Mouse (Mus musculus) liver, embryonic 11.5 days (tissue): Measurements from ENCODE around the gene Eif2b1. TPM values are rescaled to one million over a fixed set of nuclear protein-coding genes. Genes with fewer than 3 reads are reported as not detected.
"Not testable (repeated sequence)": the region's sequence is repeated elsewhere in the genome, so short reads cannot be mapped to it uniquely, and the experiment has no call there.

Experiments
- ATAC-seq: fragments of 200-750 bp; cut with Nextera tagmentation; replicated peaks from 2 replicates; pipeline ENCODE4 v1.8.0; 2017; ENCODE audit warnings: moderate number of reproducible peaks, mild to moderate bottlenecking, moderate TSS enrichment, moderate library complexity; ENCODE audit not compliant: low FRiP score
- DNase-seq: peaks from one replicate; pipeline ENCODE4 v3.0.0-alpha.2; 2017; ENCODE audit warnings: low spot score
- H3K27ac ChIP-seq: fragments of 300-500 bp; sonication (generic); 2 replicates; pipeline ENCODE4 v1.5.1; 2014; ENCODE audit warnings: mild to moderate bottlenecking, low read depth, low read length, control low read depth
- H3K27me3 ChIP-seq: fragments of 300-500 bp; sonication (generic); replicated peaks from 2 replicates; pipeline ENCODE4 v1.6.1; 2014; ENCODE audit warnings: low read length, mixed read lengths; ENCODE audit not compliant: control insufficient read depth, insufficient read depth
- H3K36me3 ChIP-seq: fragments of 300-500 bp; sonication (generic); 2 replicates; pipeline ENCODE4 v1.6.1; 2014; ENCODE audit warnings: mild to moderate bottlenecking, low read length, moderate library complexity, mixed read lengths; ENCODE audit not compliant: control insufficient read depth, insufficient read depth
- H3K4me1 ChIP-seq: fragments of 300-500 bp; sonication (generic); replicated peaks from 2 replicates; pipeline ENCODE4 v1.6.1; 2014; ENCODE audit warnings: low read length, mixed read lengths; ENCODE audit not compliant: control insufficient read depth, insufficient read depth
- H3K4me2 ChIP-seq: fragments of 300-500 bp; sonication (generic); 2 replicates; pipeline ENCODE4 v1.6.1; 2014; ENCODE audit warnings: mild to moderate bottlenecking, control low read depth, moderate library complexity
- H3K4me3 ChIP-seq: fragments of 300-500 bp; sonication (generic); 2 replicates; pipeline ENCODE4 v1.5.1; 2014; ENCODE audit warnings: low read depth, low read length, control low read depth
- H3K9ac ChIP-seq: fragments of 300-500 bp; sonication (generic); 2 replicates; pipeline ENCODE4 v1.6.1; 2014; ENCODE audit warnings: low read depth, low read length, control low read depth
- H3K9me3 ChIP-seq: fragments of 300-500 bp; sonication (generic); 2 replicates; pipeline ENCODE4 v1.6.1; 2016; ENCODE audit warnings: low read length, inconsistent platforms, mixed read lengths; ENCODE audit not compliant: control insufficient read depth
- WGBS: fragments of 180-500 bp; shearing (Covaris S2); extraction: QIAGEN DNeasy Blood & Tissue Kit; methylation state at CpG from one replicate; pipeline ENCODE4 v1.1.7; 2014; 5-methylcytosine and 5-hydroxymethylcytosine counted together
- polyA plus RNA-seq: library from polyadenylated mRNA; unstranded; fragments of >200 nt; fragmentation: Nextera tagmentation; extraction: Ambion mirVana; gene quantifications from 2 replicates; pipeline ENCODE4 v1.2.1, GENCODE M21; 2014

Gene Eif2b1
- polyA plus RNA-seq, 1 experiment from 2014 or later, result 119 TPM

DNA sequence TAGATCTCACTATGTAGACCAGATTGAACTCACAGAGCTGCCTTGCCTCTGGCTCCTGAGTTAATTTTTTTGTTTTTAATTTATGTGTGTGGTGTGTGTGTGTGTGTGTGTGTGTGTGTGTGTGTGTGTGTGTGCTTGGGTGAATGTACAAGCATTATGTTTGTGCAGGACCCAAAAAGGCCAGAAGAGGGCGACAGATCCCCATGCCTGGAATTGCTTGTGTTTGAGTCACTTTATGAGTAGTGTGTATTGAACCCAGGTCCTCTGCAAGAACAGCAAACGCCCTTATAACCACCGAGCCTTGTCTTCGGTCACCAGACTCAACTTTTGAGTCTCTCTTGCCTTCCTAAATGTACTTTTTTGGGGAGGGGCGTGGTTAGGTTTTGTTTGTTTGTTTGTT is 23.4 kb upstream of the Eif2b1 start:
- 56% methylated on average over 5 of the region's 5 CpGs for WGBS
- H3K4me1 ChIP-seq, result peaks cover 2% of the 10 kb centered on the region; the same call in 1 of the 2 replicates
- ATAC-seq, result no peak

GRCm38 (mm10) chr5:124599726-124600125 is 20.8 kb upstream of the Eif2b1 start:
- not testable (repeated sequence) for H3K9me3 ChIP-seq, ATAC-seq, H3K9ac ChIP-seq, H3K4me2 ChIP-seq, H3K4me3 ChIP-seq, H3K4me1 ChIP-seq, DNase-seq, H3K27ac ChIP-seq, H3K27me3 ChIP-seq
- peaks cover 11% of the 10 kb centered on the region for H3K36me3 ChIP-seq
- 42% methylated on average over 8 of the region's 8 CpGs for WGBS

More for the DNA sequence above, 23.4 kb upstream of the Eif2b1 start:
- Histone ChIP-seq H3K9ac (no peak overlapping the region), H3K9me3 (no peaks in the 10 kb centered on the region), H3K27ac (no peak overlapping the region), H3K4me2 (no peak overlapping the region), H3K4me3 (no peak overlapping the region), H3K36me3 (no peaks in the 10 kb centered on the region), H3K27me3 (no peaks in the 10 kb centered on the region)
- peak; percentile 57 for DNase-seq

DNA sequence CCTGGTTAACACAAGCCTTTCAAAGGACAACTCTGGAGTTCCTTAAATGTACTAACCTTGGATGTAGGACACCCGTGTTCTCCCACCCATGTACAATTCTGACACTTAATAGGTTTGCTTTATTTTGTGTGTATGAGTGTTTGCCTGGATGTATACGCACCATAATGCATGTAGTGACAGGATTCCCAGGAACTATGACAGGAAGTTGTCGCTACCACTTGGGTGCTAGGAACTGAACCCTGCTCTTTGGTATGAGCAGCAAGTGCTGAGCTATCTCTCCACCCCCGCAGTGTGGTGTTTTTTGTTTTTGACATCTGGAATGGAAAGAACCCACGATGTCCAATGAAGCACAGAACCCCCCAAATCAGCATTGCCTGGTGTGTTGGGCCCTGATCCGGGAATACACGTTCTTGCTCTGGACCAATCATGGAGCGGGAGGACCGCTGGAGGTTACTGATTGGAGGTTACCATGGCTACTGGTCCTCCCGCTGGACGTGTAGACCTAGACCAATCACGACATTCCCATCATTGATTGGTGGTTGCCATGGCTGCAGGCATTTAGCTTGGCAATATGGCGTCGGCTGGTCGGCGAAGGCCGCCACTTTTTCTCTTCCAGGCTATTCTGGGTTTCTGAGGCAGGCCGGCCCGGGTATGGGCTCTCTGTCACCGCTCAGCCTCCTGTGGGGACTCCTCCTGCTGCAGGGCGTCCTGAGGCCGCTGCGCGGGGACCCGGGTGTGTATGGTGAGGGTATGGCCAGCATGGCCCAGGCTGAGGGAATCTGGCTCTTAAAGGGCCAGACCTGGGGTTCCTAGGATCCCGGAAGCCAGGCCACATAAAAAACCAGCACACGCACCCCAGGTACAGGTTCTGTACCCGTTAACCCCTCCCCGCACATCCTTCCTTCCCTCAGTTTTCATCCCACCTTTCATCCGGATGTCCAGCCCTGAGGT is 19.6 kb upstream of the Eif2b1 start:
- Histone ChIP-seq H3K27me3 (no peaks in the 10 kb centered on the region), H3K4me1 (peaks cover 2% of the 10 kb centered on the region; the same call in 1 of the 2 replicates), H3K9me3 (no peaks in the 10 kb centered on the region), H3K4me3 (peak overlapping the region; percentile 72), H3K27ac (no peak overlapping the region), H3K9ac (peak overlapping the region; percentile 47), H3K4me2 (peak overlapping the region; percentile 79), H3K36me3 (peaks cover 16% of the 10 kb centered on the region)
- ATAC-seq (peak; percentile 98), DNase-seq (peak; percentile 80)
- 8% methylated on average over 30 of the region's 30 CpGs for WGBS

GRCm38 (mm10) chr5:124592768-124593167 is 13.8 kb upstream of the Eif2b1 start:
- no peaks in the 10 kb centered on the region for H3K4me1 ChIP-seq
- DNase-seq (no peak), ATAC-seq (no peak)
- H3K27me3 ChIP-seq, result no peaks in the 10 kb centered on the region
- H3K9ac ChIP-seq, result no peak overlapping the region
- H3K4me3 ChIP-seq, result no peak overlapping the region
- H3K9me3 ChIP-seq, result no peaks in the 10 kb centered on the region
- H3K27ac ChIP-seq, result no peak overlapping the region
- no peak overlapping the region for H3K4me2 ChIP-seq
- WGBS, result 94% methylated on average over 3 of the region's 3 CpGs
- peaks cover 32% of the 10 kb centered on the region for H3K36me3 ChIP-seq

DNA sequence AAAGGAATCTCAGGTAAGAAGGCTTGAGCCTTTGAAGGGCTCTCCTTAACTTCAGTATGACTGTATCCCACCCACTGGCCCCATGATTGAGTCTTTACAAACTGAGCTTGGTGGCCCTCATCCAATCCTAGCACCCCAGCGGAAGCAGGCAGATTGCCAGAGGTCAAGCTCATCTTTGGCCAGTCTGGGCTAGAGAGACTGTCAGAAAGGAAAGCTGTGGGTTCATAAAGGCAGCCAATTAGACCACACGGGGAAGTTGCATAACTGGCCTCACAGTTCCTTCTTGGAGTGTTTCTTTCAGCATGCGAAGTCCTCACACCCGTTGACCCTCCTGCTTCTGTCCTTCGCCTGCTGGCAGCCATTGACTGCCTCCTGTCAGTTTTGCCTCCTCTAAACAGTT is 3.6 kb upstream of the Eif2b1 start:
- H3K9ac ChIP-seq, result no peak overlapping the region
- H3K4me3 ChIP-seq, result no peak overlapping the region
- DNase-seq (no peak), ATAC-seq (no peak)
- WGBS, result 66% methylated on average over 5 of the region's 5 CpGs
- H3K36me3 ChIP-seq, result peaks cover 13% of the 10 kb centered on the region
- H3K27ac ChIP-seq, result no peak overlapping the region
- H3K9me3 ChIP-seq, result no peaks in the 10 kb centered on the region
- H3K4me1 ChIP-seq, result peaks cover 9% of the 10 kb centered on the region
- H3K4me2 ChIP-seq, result no peak overlapping the region
- no peaks in the 10 kb centered on the region for H3K27me3 ChIP-seq

- no peak overlapping the region for H3K4me2 ChIP-seq
- DNase-seq, result no peak
- ATAC-seq, result no peak
- peaks cover 9% of the 10 kb centered on the region for H3K4me1 ChIP-seq
- WGBS, result 89% methylated on average over 7 of the region's 7 CpGs
- peaks cover 46% of the 10 kb centered on the region for H3K36me3 ChIP-seq
- no peak overlapping the region for H3K9ac ChIP-seq
- H3K27ac ChIP-seq, result no peak overlapping the region
- no peaks in the 10 kb centered on the region for H3K9me3 ChIP-seq
- H3K27me3 ChIP-seq, result no peaks in the 10 kb centered on the region
- no peak overlapping the region for H3K4me3 ChIP-seq
Measured at GRCm38 (mm10) chr5:124575467-124575866, 3.5 kb downstream of the Eif2b1 start.

- no peak overlapping the region for H3K27ac ChIP-seq
- H3K4me1 ChIP-seq, result no peaks in the 10 kb centered on the region
- WGBS, result 86% methylated on average over 12 of the region's 12 CpGs
- H3K9ac ChIP-seq, result no peak overlapping the region
- no peak overlapping the region for H3K4me2 ChIP-seq
- peaks cover 64% of the 10 kb centered on the region for H3K36me3 ChIP-seq
- no peaks in the 10 kb centered on the region for H3K27me3 ChIP-seq
- ATAC-seq (no peak), DNase-seq (no peak)
- H3K4me3 ChIP-seq, result no peak overlapping the region
- H3K9me3 ChIP-seq, result no peaks in the 10 kb centered on the region
Measured at GRCm38 (mm10) chr5:124571068-124571467, 7.9 kb downstream of the Eif2b1 start.

DNA sequence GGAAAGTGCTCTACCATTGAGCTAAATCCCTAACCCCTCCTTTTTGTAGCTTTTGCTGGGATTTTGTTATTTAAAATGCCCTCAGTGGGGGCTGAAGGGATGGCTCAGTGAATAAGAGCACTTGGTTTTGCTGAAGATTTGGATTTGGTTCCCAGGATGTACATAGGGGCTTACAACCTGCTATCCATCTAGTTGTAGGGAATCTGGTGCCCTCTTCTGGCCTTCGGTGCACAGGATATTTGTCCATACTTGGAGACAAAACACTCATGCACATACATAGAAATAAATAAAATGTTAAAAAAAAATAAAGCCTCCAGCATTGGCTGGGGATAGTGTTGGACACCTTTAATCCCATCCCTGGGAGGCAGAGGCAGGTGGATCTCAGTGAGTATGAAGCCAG is 23.8 kb downstream of the Eif2b1 start:
- H3K27me3 ChIP-seq, result no peaks in the 10 kb centered on the region
- no peak for DNase-seq
- H3K4me2 ChIP-seq, result no peak overlapping the region
- no peak overlapping the region for H3K4me3 ChIP-seq
- peaks cover 11% of the 10 kb centered on the region for H3K4me1 ChIP-seq
- no peak for ATAC-seq
- peaks cover 21% of the 10 kb centered on the region for H3K36me3 ChIP-seq
- no peak overlapping the region for H3K9ac ChIP-seq
- 76% methylated on average over 1 of the region's 1 CpGs for WGBS
- no peak overlapping the region for H3K27ac ChIP-seq
- H3K9me3 ChIP-seq, result no peaks in the 10 kb centered on the region

DNA sequence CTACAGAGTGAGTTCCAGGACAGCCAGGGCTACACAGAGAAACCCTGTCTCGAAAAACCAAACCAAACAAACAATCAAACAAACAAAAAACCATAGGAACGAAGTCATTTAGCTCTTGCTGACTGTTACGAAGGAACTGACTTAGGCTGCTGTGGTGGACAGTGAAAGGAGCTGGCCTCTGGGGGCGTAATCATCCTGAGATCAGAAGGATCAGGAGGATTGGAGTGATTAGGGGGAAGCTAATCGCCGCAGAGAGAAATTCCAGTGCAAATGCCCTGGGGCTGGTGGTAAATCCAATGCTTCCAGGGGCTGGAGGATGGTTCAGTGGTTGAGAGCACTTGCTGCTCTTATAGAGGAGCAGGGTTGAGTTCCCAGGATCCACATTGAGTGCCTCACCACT is 25.3 kb downstream of the Eif2b1 start:
- Histone ChIP-seq H3K4me2 (peak overlapping the region; percentile 87), H3K4me3 (peak overlapping the region; percentile 95), H3K9me3 (no peaks in the 10 kb centered on the region), H3K4me1 (peaks cover 11% of the 10 kb centered on the region), H3K36me3 (peaks cover 15% of the 10 kb centered on the region), H3K9ac (peak overlapping the region; percentile 89), H3K27ac (no peak overlapping the region; the same call in 1 of the 2 replicates), H3K27me3 (no peaks in the 10 kb centered on the region)
- ATAC-seq (no peak), DNase-seq (no peak)
- 61% methylated on average over 6 of the region's 6 CpGs for whole genome bisulfite sequencing
